Comparison of ENCODE assay signal across 7 mouse cellular contexts in genomic region chr15:83509950-83510804, GRCm38 (mm10). TPM values are rescaled to one million over a fixed set of nuclear protein-coding genes. Genes with fewer than 3 reads are reported as not detected.
DNase-seq lines count a peak whose midpoint lies in the region; ATAC-seq and TF ChIP-seq lines count a peak whose summit lies in the region.

No protein-coding gene starts in this region.

- no peaks in the 10 kb centered on the region for H3K9me3 ChIP-seq in lung, postnatal 0 days (ENCODE audit: low read length)
- no peaks in the 10 kb centered on the region for H3K9me3 ChIP-seq in liver, embryonic 11.5 days (ENCODE audit: control insufficient read depth, low read length)
- H3K9me3 ChIP-seq in stomach, embryonic 14.5 days (ENCODE audit: control insufficient read depth, low read depth, low read length) = no peaks in the 10 kb centered on the region

- peaks cover 3% of the 10 kb centered on the region; the same call in 1 of the 2 replicates for H3K4me1 ChIP-seq in lung, postnatal 0 days (ENCODE audit: insufficient read depth, low read depth, low read length)
- 0 out of 2 replicates have a peak, but pooled peaks cover 3% of the 10 kb centered on the region for H3K4me1 ChIP-seq in liver, embryonic 11.5 days (replicated peaks; ENCODE audit: control insufficient read depth, insufficient read depth, low read length)
- no peaks in the 10 kb centered on the region for H3K4me1 ChIP-seq in stomach, embryonic 14.5 days (ENCODE audit: control insufficient read depth, insufficient read depth, low read length)

- peak overlapping the region; percentile 52 for H3K4me3 ChIP-seq in lung, postnatal 0 days (ENCODE audit: low read depth, low read length)
- H3K4me3 ChIP-seq in liver, embryonic 11.5 days (ENCODE audit: low read depth, low read length) = peak overlapping the region; percentile 62
- H3K4me3 ChIP-seq in stomach, embryonic 14.5 days (ENCODE audit: low read depth, low read length) = peak overlapping the region; percentile 56

- peak overlapping the region; percentile 90 for H3K4me2 ChIP-seq in lung, postnatal 0 days (replicated peaks; ENCODE audit: low read depth, low read length)
- peak overlapping the region; percentile 89 for H3K4me2 ChIP-seq in liver, embryonic 11.5 days
- peak overlapping the region; percentile 85 for H3K4me2 ChIP-seq in stomach, embryonic 14.5 days (replicated peaks; ENCODE audit: low read depth, low read length)

- peak; percentile 44 for TF ChIP-seq CTCF in lung, postnatal 0 days (IDR thresholded peaks at IDR 0.05)

- peak overlapping the region; percentile 32; the same call in 1 of the 2 replicates for H3K27ac ChIP-seq in lung, postnatal 0 days (ENCODE audit: low read length)
- H3K27ac ChIP-seq in liver, embryonic 11.5 days (ENCODE audit: low read depth, low read length) = peak overlapping the region; percentile 35; the same call in 1 of the 2 replicates
- H3K27ac ChIP-seq in stomach, embryonic 14.5 days (ENCODE audit: low read length) = no peak overlapping the region

- TF ChIP-seq EP300 in lung, postnatal 0 days (IDR thresholded peaks at IDR 0.05) = no peak

- H3K27me3 ChIP-seq in lung, postnatal 0 days (replicated peaks; ENCODE audit: insufficient read depth, low read length) = no peaks in the 10 kb centered on the region
- no peaks in the 10 kb centered on the region for H3K27me3 ChIP-seq in liver, embryonic 11.5 days (replicated peaks; ENCODE audit: control insufficient read depth, insufficient read depth, low read length)
- H3K27me3 ChIP-seq in stomach, embryonic 14.5 days (ENCODE audit: control insufficient read depth, insufficient read depth, low read length) = no peaks in the 10 kb centered on the region

- WGBS in lung, postnatal 0 days = 23% methylated on average over 17 of the region's 17 CpGs
- 28% methylated on average over 17 of the region's 17 CpGs for WGBS in liver, embryonic 11.5 days
- 24% methylated on average over 17 of the region's 17 CpGs for WGBS in stomach, embryonic 14.5 days

- peak; percentile 32 for DNase-seq in lung, postnatal 0 days (ENCODE audit: low spot score)
- no peak for DNase-seq in lung, adult 18-20 months
- DNase-seq in liver, embryonic 11.5 days (ENCODE audit: low spot score) = no peak
- DNase-seq in cerebellum, adult 8-10 months = no peak
- DNase-seq in adrenal gland, postnatal 25 days = no peak

- H3K9ac ChIP-seq in lung, postnatal 0 days (replicated peaks; ENCODE audit: low read depth) = peak overlapping the region; percentile 36; the same call in 1 of the 2 replicates
- H3K9ac ChIP-seq in liver, embryonic 11.5 days (ENCODE audit: low read depth, low read length) = peak overlapping the region; percentile 62
- H3K9ac ChIP-seq in stomach, embryonic 14.5 days (replicated peaks; ENCODE audit: low read depth, low read length) = peak overlapping the region; percentile 28

- no peaks in the 10 kb centered on the region for H3K36me3 ChIP-seq in lung, postnatal 0 days (ENCODE audit: insufficient read depth, low read length)
- no peaks in the 10 kb centered on the region for H3K36me3 ChIP-seq in liver, embryonic 11.5 days (ENCODE audit: control insufficient read depth, insufficient read depth, low read length)
- H3K36me3 ChIP-seq in stomach, embryonic 14.5 days (ENCODE audit: control insufficient read depth, insufficient read depth, low read length) = no peaks in the 10 kb centered on the region

- ATAC-seq in lung, postnatal 0 days = peak; percentile 46
- peak; percentile 31; the same call in 1 of the 2 replicates for ATAC-seq in erythroid progenitor cell, adult 5-6 weeks (replicated peaks; ENCODE audit: low FRiP score, poor library complexity, severe bottlenecking)
- ATAC-seq in liver, embryonic 11.5 days (replicated peaks; ENCODE audit: low FRiP score) = peak; percentile 55; the same call in 1 of the 2 replicates
- peak; percentile 68 for ATAC-seq in stomach, embryonic 14.5 days (ENCODE audit: insufficient number of reproducible peaks, insufficient read depth, low FRiP score, low read depth)

RNA-seq across cellular contexts. Expression of gene Ttll1, which starts 0.5 kb away (rescaled TPM):
- polyA plus RNA-seq in lung, postnatal 0 days (2015; fragmentation: Nextera tagmentation; extraction: Ambion mirVana) = 13.8 and 13.9 TPM in 2 replicates
- 4.3 and 7.1 TPM in 2 replicates for total RNA-seq in erythroid progenitor cell, adult 5-6 weeks (2015; ENCODE audit: low replicate concordance)
- total RNA-seq in erythroid progenitor cell, adult 5-6 weeks (2017; ENCODE audit: low replicate concordance) = 0.45 and 2.8 TPM in 2 replicates
- polyA plus RNA-seq in liver, embryonic 11.5 days (2014; fragmentation: Nextera tagmentation; extraction: Ambion mirVana) = 12.6 and 14.5 TPM in 2 replicates
- polyA plus RNA-seq in stomach, embryonic 14.5 days (2014; fragmentation: Nextera tagmentation; extraction: Ambion mirVana) = 18.0 and 19.2 TPM in 2 replicates
- total RNA-seq in adrenal gland, postnatal 25 days (2021) = 6.2 and 9.0 TPM in 2 replicates

RNA-seq across cellular contexts. Expression of gene Bik, which starts 16.5 kb away (rescaled TPM):
- 33.8 and 34.6 TPM in 2 replicates for polyA plus RNA-seq in lung, postnatal 0 days (2015; fragmentation: Nextera tagmentation; extraction: Ambion mirVana)
- 2.2 TPM in 1 of 2 replicates, not detected in the other for total RNA-seq in erythroid progenitor cell, adult 5-6 weeks (2015; ENCODE audit: low replicate concordance)
- total RNA-seq in erythroid progenitor cell, adult 5-6 weeks (2017; ENCODE audit: low replicate concordance) = 3.7 TPM in 1 of 2 replicates, not detected in the other
- 4.0 and 5.6 TPM in 2 replicates for polyA plus RNA-seq in liver, embryonic 11.5 days (2014; fragmentation: Nextera tagmentation; extraction: Ambion mirVana)
- 7.1 and 8.9 TPM in 2 replicates for polyA plus RNA-seq in stomach, embryonic 14.5 days (2014; fragmentation: Nextera tagmentation; extraction: Ambion mirVana)
- 3.9 and 4.3 TPM in 2 replicates for total RNA-seq in adrenal gland, postnatal 25 days (2021)

RNA-seq across cellular contexts. Expression of gene Pacsin2, which starts 45.8 kb away (rescaled TPM):
- polyA plus RNA-seq in lung, postnatal 0 days (2015; fragmentation: Nextera tagmentation; extraction: Ambion mirVana) = 46.7 and 51.7 TPM in 2 replicates
- total RNA-seq in erythroid progenitor cell, adult 5-6 weeks (2015; ENCODE audit: low replicate concordance) = 80.0 and 81.7 TPM in 2 replicates
- total RNA-seq in erythroid progenitor cell, adult 5-6 weeks (2017; ENCODE audit: low replicate concordance) = 145 and 184 TPM in 2 replicates
- polyA plus RNA-seq in liver, embryonic 11.5 days (2014; fragmentation: Nextera tagmentation; extraction: Ambion mirVana) = 82.9 and 89.3 TPM in 2 replicates
- polyA plus RNA-seq in stomach, embryonic 14.5 days (2014; fragmentation: Nextera tagmentation; extraction: Ambion mirVana) = 53.5 and 55.1 TPM in 2 replicates
- total RNA-seq in adrenal gland, postnatal 25 days (2021) = 80.8 and 94.8 TPM in 2 replicates

RNA-seq across cellular contexts. Expression of gene Tspo, which starts 53.2 kb away (rescaled TPM):
- polyA plus RNA-seq in lung, postnatal 0 days (2015; fragmentation: Nextera tagmentation; extraction: Ambion mirVana) = 343 and 439 TPM in 2 replicates
- total RNA-seq in erythroid progenitor cell, adult 5-6 weeks (2015; ENCODE audit: low replicate concordance) = 133 TPM in 2 replicates
- 92.7 and 104 TPM in 2 replicates for total RNA-seq in erythroid progenitor cell, adult 5-6 weeks (2017; ENCODE audit: low replicate concordance)
- 144 and 150 TPM in 2 replicates for polyA plus RNA-seq in liver, embryonic 11.5 days (2014; fragmentation: Nextera tagmentation; extraction: Ambion mirVana)
- polyA plus RNA-seq in stomach, embryonic 14.5 days (2014; fragmentation: Nextera tagmentation; extraction: Ambion mirVana) = 80.3 and 82.5 TPM in 2 replicates
- 381 and 451 TPM in 2 replicates for total RNA-seq in adrenal gland, postnatal 25 days (2021)

RNA-seq across cellular contexts. Expression of gene Mcat, which starts 53.4 kb away (rescaled TPM):
- polyA plus RNA-seq in lung, postnatal 0 days (2015; fragmentation: Nextera tagmentation; extraction: Ambion mirVana) = 22.8 and 24.7 TPM in 2 replicates
- 3.4 and 7.9 TPM in 2 replicates for total RNA-seq in erythroid progenitor cell, adult 5-6 weeks (2015; ENCODE audit: low replicate concordance)
- 2.8 and 13.2 TPM in 2 replicates for total RNA-seq in erythroid progenitor cell, adult 5-6 weeks (2017; ENCODE audit: low replicate concordance)
- polyA plus RNA-seq in liver, embryonic 11.5 days (2014; fragmentation: Nextera tagmentation; extraction: Ambion mirVana) = 38.6 and 39.3 TPM in 2 replicates
- polyA plus RNA-seq in stomach, embryonic 14.5 days (2014; fragmentation: Nextera tagmentation; extraction: Ambion mirVana) = 35.6 and 38.3 TPM in 2 replicates
- 32.9 and 44.8 TPM in 2 replicates for total RNA-seq in adrenal gland, postnatal 25 days (2021)
